Mouse (Mus musculus) naive thymus-derived CD4-positive, alpha-beta T cell, adult 2 months (primary cell): ENCODE measurements around the gene Gata2.

ENCODE experiments used
- DNase-seq: peaks from one replicate; pipeline ENCODE4 v3.0.0-alpha.2; 2011; ENCODE audit warnings: low read depth

The Gata2 gene

GRCm38 (mm10) chr6:88194978-88195325 is 1.3 kb downstream of the Gata2 start:
- no peak for DNase-seq

- DNase-seq = no peak
Observed at GRCm38 (mm10) chr6:88196054-88196732, 2.5 kb downstream of the Gata2 start.

GRCm38 (mm10) chr6:88196733-88197312 is 3.1 kb downstream of the Gata2 start:
- DNase-seq = no peak

- no peak for DNase-seq
Observed at GRCm38 (mm10) chr6:88197313-88198069, 3.8 kb downstream of the Gata2 start.

- DNase-seq = no peak
Observed at GRCm38 (mm10) chr6:88198070-88198940, 4.6 kb downstream of the Gata2 start.

- no peak for DNase-seq
Observed at GRCm38 (mm10) chr6:88199001-88199717, 5.5 kb downstream of the Gata2 start.

GRCm38 (mm10) chr6:88199718-88200692 is 6.3 kb downstream of the Gata2 start:
- no peak for DNase-seq

- no peak for DNase-seq
Observed at GRCm38 (mm10) chr6:88200693-88201609, 7.3 kb downstream of the Gata2 start.

GRCm38 (mm10) chr6:88201926-88202700 is 8.4 kb downstream of the Gata2 start:
- DNase-seq = no peak

GRCm38 (mm10) chr6:88202921-88203690 is 9.4 kb downstream of the Gata2 start:
- DNase-seq = no peak

GRCm38 (mm10) chr6:88203791-88204405 is 10.2 kb downstream of the Gata2 start:
- no peak for DNase-seq

- DNase-seq = no peak
Observed at GRCm38 (mm10) chr6:88204531-88205385, 11.1 kb downstream of the Gata2 start.

- no peak for DNase-seq
Observed at GRCm38 (mm10) chr6:88205386-88205700, 11.7 kb downstream of the Gata2 start.

GRCm38 (mm10) chr6:88205937-88206336 is 12.2 kb downstream of the Gata2 start:
- DNase-seq = no peak

- DNase-seq = no peak
Observed at GRCm38 (mm10) chr6:88206566-88206965, 12.9 kb downstream of the Gata2 start.

GRCm38 (mm10) chr6:88207403-88208033 is 13.8 kb downstream of the Gata2 start:
- DNase-seq = no peak
